Mouse (Mus musculus): ENCODE data around the gene Gm37240. TPM values are rescaled to one million over a fixed set of nuclear protein-coding genes. Genes with fewer than 3 reads are reported as not detected.
"Not testable (repeated sequence)": the region's sequence is repeated elsewhere in the genome, so short reads cannot be mapped to it uniquely, and the experiment has no call there.

Gene Gm37240
- total RNA-seq, 2 experiments from 2014 or later: 1.3 to 1.9 TPM

- peak; percentile 89 to 96 for DNase-seq (ENCODE audit: low spot score in 2 of 2)
Measured at GRCm38 (mm10) chr3:84582023-84582912, 1305.0 kb downstream of the Gm37240 start, which contains the start of gene Arfip1. Arfip1 (minus strand) TSS chr3:84582625.

- DNase-seq (ENCODE audit: low spot score in 2 of 2): no peak
Measured at GRCm38 (mm10) chr3:84581696-84582022, 1305.7 kb downstream of the Gm37240 start.

GRCm38 (mm10) chr3:84580716-84581115 is 1306.6 kb downstream of the Gm37240 start:
- no peak for DNase-seq (ENCODE audit: low spot score in 2 of 2)

- no peak for DNase-seq (ENCODE audit: low spot score in 2 of 2)
Measured at GRCm38 (mm10) chr3:84570501-84570900, 1316.8 kb downstream of the Gm37240 start.

GRCm38 (mm10) chr3:84569587-84569986 is 1317.7 kb downstream of the Gm37240 start:
- DNase-seq (ENCODE audit: low spot score in 2 of 2): no peak

DNA sequence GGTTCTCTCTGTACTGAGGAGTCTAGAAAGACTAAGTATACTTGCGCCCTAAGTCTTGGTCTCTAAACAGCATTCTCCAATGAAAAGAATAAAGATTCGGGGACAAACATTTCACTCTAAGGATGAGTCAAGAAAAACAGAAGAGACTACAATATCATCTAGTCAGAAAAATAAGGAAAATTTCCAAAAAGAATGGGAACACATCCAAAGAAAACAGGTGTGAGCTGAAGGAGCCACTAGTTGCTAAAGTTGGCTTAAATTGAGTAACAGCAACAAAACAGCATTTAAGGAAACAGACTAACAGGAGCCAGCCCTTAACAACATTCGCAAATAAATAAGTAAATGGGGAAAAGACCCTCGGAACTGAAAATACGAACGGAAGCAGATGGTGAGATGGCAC is 1318.8 kb downstream of the Gm37240 start:
- DNase-seq (ENCODE audit: low spot score in 2 of 2): peak in 1 of 2 experiments; percentile 26

DNA sequence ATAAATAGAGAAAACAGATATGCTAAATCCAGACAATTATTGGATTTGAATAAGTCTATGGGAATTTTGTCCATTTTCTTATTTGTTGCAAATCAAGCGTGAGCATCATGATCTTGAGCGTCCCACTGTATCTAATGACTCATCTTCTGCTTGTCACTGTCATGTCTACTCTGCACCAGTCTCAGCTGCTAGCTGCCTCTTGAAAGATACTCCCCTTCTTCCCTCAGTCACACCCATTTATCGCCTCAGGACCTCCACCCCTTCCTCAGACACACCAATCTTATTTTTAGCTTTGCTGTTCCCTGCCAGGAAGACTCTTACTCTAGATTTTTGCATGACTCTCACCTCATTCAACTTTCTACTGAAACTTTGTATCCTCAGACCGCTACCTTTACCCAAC is 1323.9 kb downstream of the Gm37240 start:
- no peak for DNase-seq (ENCODE audit: low spot score in 2 of 2)

- not testable (repeated sequence) for DNase-seq (ENCODE audit: low spot score in 2 of 2)
Measured at GRCm38 (mm10) chr3:84562911-84563310, 1324.4 kb downstream of the Gm37240 start.

- DNase-seq (ENCODE audit: low spot score in 2 of 2): no peak
Measured at GRCm38 (mm10) chr3:84558301-84558700, 1329.0 kb downstream of the Gm37240 start.

DNA sequence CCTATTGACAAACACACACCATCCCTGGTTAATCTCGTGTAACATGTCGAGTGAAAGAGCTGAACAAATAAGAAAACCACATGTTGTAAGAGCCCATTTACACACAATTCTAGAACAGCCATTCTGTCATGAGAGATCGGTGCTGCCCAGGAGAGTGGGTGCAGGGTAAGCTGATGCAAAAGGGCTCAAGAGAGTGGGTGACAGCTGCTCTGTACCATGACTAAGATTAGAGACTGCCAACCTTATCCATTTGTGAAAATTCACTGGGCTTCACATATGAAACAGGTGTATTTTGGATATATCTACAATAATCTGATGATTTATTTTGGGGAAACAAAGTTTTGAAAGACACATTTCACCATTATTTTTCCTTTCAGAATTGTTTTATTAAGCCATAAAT is 1331.5 kb downstream of the Gm37240 start:
- no peak for DNase-seq (ENCODE audit: low spot score in 2 of 2)

GRCm38 (mm10) chr3:84547177-84547576 is 1340.1 kb downstream of the Gm37240 start:
- no peak for DNase-seq (ENCODE audit: low spot score in 2 of 2)

GRCm38 (mm10) chr3:84542450-84542849 is 1344.9 kb downstream of the Gm37240 start:
- DNase-seq (ENCODE audit: low spot score in 2 of 2): peak; percentile 14 to 78

DNA sequence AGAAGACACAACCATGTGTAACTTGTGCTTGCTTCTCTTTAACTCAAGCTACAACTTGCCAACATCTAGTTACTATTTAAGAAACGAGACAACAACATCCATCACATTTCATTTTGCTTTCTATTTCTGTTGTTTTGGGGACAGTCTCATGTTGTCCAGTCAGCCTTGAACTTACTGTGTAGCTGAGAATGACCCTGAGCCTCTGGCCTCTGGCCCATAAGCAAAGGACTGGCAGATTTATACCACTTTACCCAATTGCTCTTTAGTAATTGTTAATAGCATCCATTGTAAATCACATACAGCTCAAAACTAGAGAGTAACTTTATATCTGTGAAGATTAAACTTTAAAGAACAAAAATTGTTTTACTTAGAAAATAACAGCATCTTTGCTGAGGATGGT is 1345.4 kb downstream of the Gm37240 start:
- DNase-seq (ENCODE audit: low spot score in 2 of 2): no peak

GRCm38 (mm10) chr3:84540640-84541039 is 1346.7 kb downstream of the Gm37240 start:
- no peak for DNase-seq (ENCODE audit: low spot score in 2 of 2)

DNA sequence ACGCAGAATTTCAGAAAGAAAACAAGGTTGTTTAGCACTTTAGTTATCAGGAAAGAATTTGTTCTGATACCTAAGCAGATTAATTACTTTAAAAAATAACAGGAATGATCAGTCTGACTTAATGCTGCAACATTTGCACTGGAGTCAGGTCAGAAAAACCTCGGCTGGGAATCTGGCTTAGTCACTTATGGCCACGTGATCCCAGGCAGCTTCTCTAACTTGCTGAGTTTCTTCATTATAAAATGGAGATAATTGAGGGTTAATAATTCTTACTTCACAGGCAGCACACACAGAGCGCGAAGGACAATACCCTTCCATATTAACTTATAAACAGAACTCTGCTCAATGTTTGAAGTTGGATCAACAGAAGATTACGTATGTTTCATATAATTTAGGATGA is 1350.3 kb downstream of the Gm37240 start:
- DNase-seq (ENCODE audit: low spot score in 2 of 2): no peak

- no peak for DNase-seq (ENCODE audit: low spot score in 2 of 2)
Measured at GRCm38 (mm10) chr3:84533227-84533626, 1354.1 kb downstream of the Gm37240 start.

DNA sequence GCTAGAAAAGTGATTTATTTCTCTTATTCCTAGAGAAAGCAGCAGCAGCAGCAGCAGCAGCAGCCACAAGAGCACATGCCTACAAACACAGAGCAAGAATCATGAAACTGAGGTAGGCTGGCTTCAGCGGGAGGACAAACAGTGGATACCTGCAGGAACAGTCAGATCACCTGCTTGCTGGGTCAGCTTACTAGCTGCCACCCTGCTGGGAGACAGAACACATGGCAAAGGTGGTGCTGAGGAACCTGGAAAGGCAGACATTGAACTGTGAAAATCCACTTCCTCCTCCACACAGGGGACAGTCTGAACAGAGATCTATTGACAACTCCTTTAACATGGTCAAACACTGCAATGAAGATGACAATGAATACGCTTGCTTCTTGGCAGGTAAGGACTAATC is 1358.3 kb downstream of the Gm37240 start:
- DNase-seq (ENCODE audit: low spot score in 2 of 2): no peak

DNA sequence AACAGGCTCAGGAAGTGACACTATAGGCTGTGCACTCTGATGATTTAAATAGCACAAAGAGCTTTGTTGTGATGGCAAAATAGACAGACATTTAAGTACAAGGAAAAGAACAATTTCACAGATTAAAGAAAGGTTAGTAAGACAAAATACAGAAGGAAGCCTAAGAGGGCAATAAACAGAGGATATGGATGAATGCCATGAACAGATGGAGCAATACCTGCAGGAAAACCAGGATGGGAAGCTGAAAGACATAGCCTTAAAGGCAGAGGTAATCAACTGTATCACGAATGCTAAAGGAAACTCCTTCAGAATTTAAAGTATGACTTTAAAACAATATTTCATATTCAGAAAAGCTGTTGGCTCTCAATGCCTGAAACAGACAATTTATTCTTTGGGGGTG is 1362.4 kb downstream of the Gm37240 start:
- DNase-seq (ENCODE audit: low spot score in 2 of 2): no peak

DNA sequence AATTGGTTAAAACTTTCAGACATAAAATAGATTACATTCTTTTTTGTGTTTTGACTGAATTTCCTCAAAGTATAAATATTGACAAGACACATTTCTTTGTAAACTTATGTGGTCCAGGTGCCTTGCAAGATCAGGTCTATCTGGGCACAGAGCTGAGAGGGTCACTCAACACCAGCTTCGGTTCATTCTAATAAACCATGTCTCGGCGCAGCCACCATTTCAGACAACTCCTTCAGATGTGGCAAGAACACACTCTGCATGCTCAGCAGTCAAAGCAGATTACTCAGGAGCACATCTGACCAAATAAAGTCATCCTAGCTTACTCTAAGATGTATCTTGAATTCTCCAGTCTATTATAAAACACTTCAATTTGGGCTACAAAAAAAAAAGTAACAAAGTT is 1371.2 kb downstream of the Gm37240 start:
- no peak for DNase-seq (ENCODE audit: low spot score in 2 of 2)

GRCm38 (mm10) chr3:84512774-84513515 is 1374.4 kb downstream of the Gm37240 start:
- no peak for DNase-seq (ENCODE audit: low spot score in 2 of 2)

- DNase-seq (ENCODE audit: low spot score in 2 of 2): no peak
Measured at GRCm38 (mm10) chr3:84505193-84505592, 1382.1 kb downstream of the Gm37240 start.

GRCm38 (mm10) chr3:84504291-84504690 is 1383.0 kb downstream of the Gm37240 start:
- no peak for DNase-seq (ENCODE audit: low spot score in 2 of 2)
